In the genomic region with DNA sequence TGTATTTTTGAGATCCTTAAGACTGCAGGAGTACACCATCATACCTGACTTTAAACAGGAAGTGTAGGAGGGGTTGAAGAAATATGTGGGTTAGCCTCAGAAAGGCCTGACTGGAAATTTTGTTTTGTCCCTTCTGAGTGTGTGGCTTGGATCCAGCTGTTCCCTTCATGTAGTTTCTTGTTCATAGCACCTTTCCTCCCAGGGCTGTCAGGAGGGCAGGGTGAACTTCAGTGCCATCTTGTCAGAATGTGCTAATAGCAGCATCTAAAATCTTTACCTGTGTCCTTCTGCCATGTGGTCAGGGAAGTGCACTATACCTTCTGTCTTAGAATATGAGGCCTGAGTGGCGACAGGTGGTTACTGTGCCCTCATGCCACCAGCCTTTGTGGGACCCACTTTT, we compare ENCODE assay signal across 17 mouse cellular contexts.
"Had no signal": no experiment of that assay in that cellular context is flagged by ENCODE, and none has a peak within 500 bp of the region (broad histone marks: within the 10 kb centered on the region; RNA-seq: fewer than 3 reads in every experiment).

No protein-coding gene starts in this region.

- ATAC-seq: liver, postnatal 0 days; midbrain, embryonic 16.5 days had no signal

- H3K27me3 ChIP-seq: liver, embryonic 15.5 days; midbrain, embryonic 12.5 days; neural tube, embryonic 12.5 days; stomach, embryonic 15.5 days had no signal

- H3K27ac ChIP-seq: liver, embryonic 15.5 days; midbrain, embryonic 10.5 days; midbrain, embryonic 12.5 days; neural tube, embryonic 12.5 days; stomach, embryonic 15.5 days; stomach, postnatal 0 days had no signal

- H3K4me1 ChIP-seq: liver, embryonic 15.5 days; midbrain, embryonic 10.5 days; midbrain, embryonic 12.5 days; neural tube, embryonic 12.5 days; stomach, embryonic 15.5 days had no signal

- DNase-seq: liver, postnatal 0 days; lung, embryonic 14.5 days; lung, postnatal 14 days; lung, postnatal 4 days; midbrain, embryonic 14.5 days; right cerebral cortex, postnatal 14 days; thymus, adult 2 months; thymus, postnatal 25 days; thymus, postnatal 4 days had no signal

- H3K36me3 ChIP-seq: stomach, embryonic 15.5 days had no signal

- H3K4me3 ChIP-seq: liver, embryonic 15.5 days; midbrain, embryonic 10.5 days; midbrain, embryonic 12.5 days; myocyte; neural tube, embryonic 12.5 days; stomach, embryonic 15.5 days had no signal

- H3K9me3 ChIP-seq: liver, embryonic 15.5 days; stomach, embryonic 15.5 days had no signal
